Mouse (Mus musculus) limb, embryonic 14.5 days (tissue): Measurements from ENCODE around the gene Enthd1. TPM values are rescaled to one million over a fixed set of nuclear protein-coding genes. Genes with fewer than 3 reads are reported as not detected.
"Not testable (repeated sequence)": the region's sequence is repeated elsewhere in the genome, so short reads cannot be mapped to it uniquely, and the experiment has no call there.

Experiments used
- ATAC-seq: fragments of 200-750 bp; cut with Nextera tagmentation; 2 replicates; pipeline ENCODE4 v1.8.0; 2017; ENCODE audit warnings: low read depth, moderate number of reproducible peaks, moderate TSS enrichment; ENCODE audit not compliant: low FRiP score
- DNase-seq: peaks from one replicate; pipeline ENCODE4 v3.0.0-alpha.2; 2015; ENCODE audit warnings: low spot score
- H3K27ac ChIP-seq: fragments of 300-500 bp; sonication (generic); replicated peaks from 2 replicates; pipeline ENCODE4 v1.5.1; 2014; ENCODE audit warnings: low read depth, mild to moderate bottlenecking, low read length, moderate library complexity, mixed read lengths
- H3K27me3 ChIP-seq: fragments of 300-500 bp; sonication (generic); 2 replicates; pipeline ENCODE4 v1.6.1; 2014; ENCODE audit warnings: low read length, mixed read lengths; ENCODE audit not compliant: control insufficient read depth, insufficient read depth
- H3K36me3 ChIP-seq: fragments of 300-500 bp; sonication (generic); 2 replicates; pipeline ENCODE4 v1.6.1; 2014; ENCODE audit warnings: mild to moderate bottlenecking, low read length, moderate library complexity, mixed read lengths; ENCODE audit not compliant: control insufficient read depth, insufficient read depth
- H3K4me1 ChIP-seq: fragments of 300-500 bp; sonication (generic); 2 replicates; pipeline ENCODE4 v1.6.1; 2014; ENCODE audit warnings: antibody characterized with exemption, low read length, mixed read lengths; ENCODE audit not compliant: control insufficient read depth, insufficient read depth
- H3K4me2 ChIP-seq: fragments of 300-500 bp; sonication (generic); replicated peaks from 2 replicates; pipeline ENCODE4 v1.6.1; 2014; ENCODE audit warnings: low read depth, mild to moderate bottlenecking, low read length, moderate library complexity; ENCODE audit not compliant: severe bottlenecking
- H3K4me3 ChIP-seq: fragments of 300-500 bp; sonication (generic); replicated peaks from 2 replicates; pipeline ENCODE4 v1.5.1; 2014; ENCODE audit warnings: low read length
- H3K9ac ChIP-seq: fragments of 300-500 bp; sonication (generic); 2 replicates; pipeline ENCODE4 v1.6.1; 2014; ENCODE audit warnings: mild to moderate bottlenecking, low read depth, low read length, moderate library complexity; ENCODE audit not compliant: severe bottlenecking
- H3K9me3 ChIP-seq: fragments of 300-500 bp; sonication (generic); 2 replicates; pipeline ENCODE4 v1.6.1; 2016; ENCODE audit warnings: low read length; ENCODE audit not compliant: control insufficient read depth
- POLR2A ChIP-seq: fragments of 200-500 bp; IDR thresholded peaks from 2 replicates; pipeline ENCODE4 v1.8.0; 2012; ENCODE audit warnings: inconsistent platforms, mild to moderate bottlenecking, moderate library complexity, borderline replicate concordance; ENCODE audit not compliant: insufficient read depth, insufficient read length; ENCODE audit errors: extremely low read depth
- WGBS: fragments of 180-500 bp; shearing (Covaris S2); extraction: QIAGEN DNeasy Blood & Tissue Kit; methylation state at CpG from one replicate; pipeline ENCODE4 v1.1.7; 2014; 5-methylcytosine and 5-hydroxymethylcytosine counted together
- polyA plus RNA-seq, 2 experiments: library from polyadenylated mRNA; depleted of rRNA in 1 of 2; stranded (reverse) in 1 of 2; unstranded in 1 of 2; fragments of >200 nt; fragmentation: Nextera tagmentation in 1 of 2; extraction: Ambion mirVana in 1 of 2; gene quantifications; 2 replicates each; pipeline versions ENCODE4 v1.2.1 to v1.2.3; 2012 to 2014

The Enthd1 gene
- polyA plus RNA-seq, 2 experiments, result 0.04 TPM; not detected in 1

DNA sequence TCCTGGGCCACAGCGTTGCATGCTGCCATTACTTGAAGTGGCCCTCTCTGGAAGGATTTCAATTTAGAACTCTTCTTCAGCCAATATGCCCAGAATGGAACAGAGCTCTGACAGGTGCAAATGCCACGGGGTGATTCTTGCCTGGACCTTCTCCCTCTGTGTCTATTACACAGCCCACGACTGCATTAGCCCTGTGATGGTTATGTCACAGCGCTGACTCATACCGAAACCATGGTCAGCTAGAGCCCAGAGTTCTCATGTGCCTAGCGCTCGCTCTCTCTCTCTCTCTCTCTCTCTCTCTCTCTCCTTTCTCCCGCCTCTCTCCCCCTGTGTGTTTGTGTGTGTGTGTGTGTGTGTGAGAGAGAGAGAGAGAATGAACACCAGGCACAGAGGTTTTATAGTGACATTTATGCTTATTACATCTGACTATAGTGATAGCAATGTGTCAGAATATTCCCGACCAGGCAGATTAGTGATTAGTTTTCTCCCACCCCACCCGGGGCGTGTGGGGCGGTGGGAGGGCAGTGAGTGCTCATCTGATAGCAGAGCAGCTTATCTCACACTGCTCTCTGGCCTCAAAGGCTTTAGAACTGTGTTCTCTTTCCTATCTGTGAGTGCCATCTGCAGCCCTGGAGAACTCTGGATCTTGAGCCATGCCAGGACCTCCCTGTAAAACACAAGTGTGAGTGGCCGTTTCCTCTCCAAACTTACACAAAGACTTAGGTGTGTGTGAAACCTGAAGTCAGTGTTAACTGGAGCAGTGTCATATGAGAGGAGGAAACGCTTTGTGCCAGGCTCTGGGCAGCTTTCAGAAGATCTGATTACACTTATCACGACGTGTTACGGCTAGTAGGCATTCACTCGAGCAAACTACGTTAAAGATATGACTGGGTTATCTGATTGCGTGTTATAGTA, 17.9 kb upstream of the Enthd1 start:
- no peak for ATAC-seq
- H3K9me3 ChIP-seq, result no peaks in the 10 kb centered on the region
- no peak overlapping the region for H3K4me3 ChIP-seq
- TF ChIP-seq POLR2A, result no peak
- no peaks in the 10 kb centered on the region for H3K27me3 ChIP-seq
- no peaks in the 10 kb centered on the region for H3K36me3 ChIP-seq
- DNase-seq, result no peak
- no peak overlapping the region for H3K9ac ChIP-seq
- no peaks in the 10 kb centered on the region for H3K4me1 ChIP-seq
- H3K27ac ChIP-seq, result no peak overlapping the region
- 68% methylated on average over 20 of the region's 20 CpGs for WGBS
- no peak overlapping the region for H3K4me2 ChIP-seq

DNA sequence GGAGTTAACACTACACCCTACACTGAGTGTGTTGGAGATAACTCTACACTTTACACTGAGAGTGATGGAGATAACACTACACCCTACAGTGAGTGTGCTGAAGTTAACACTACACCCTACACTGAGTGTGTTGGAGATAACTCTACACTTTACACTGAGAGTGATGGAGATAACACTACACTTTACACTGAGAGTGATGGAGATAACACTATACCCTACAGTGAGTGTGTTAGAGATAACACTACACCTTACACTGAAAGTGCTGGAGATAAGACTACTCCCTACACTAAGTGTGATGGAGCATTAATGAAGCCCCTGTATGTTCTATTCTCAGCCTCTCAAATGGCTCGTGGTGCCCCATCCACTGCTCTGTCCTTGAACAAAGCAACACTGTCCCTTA, 15.6 kb upstream of the Enthd1 start:
- WGBS, result 74% methylated on average over 1 of the region's 1 CpGs
- not testable (repeated sequence) for ATAC-seq, H3K9me3 ChIP-seq, H3K27me3 ChIP-seq, H3K4me2 ChIP-seq, H3K27ac ChIP-seq, DNase-seq, H3K36me3 ChIP-seq, H3K9ac ChIP-seq, H3K4me3 ChIP-seq, H3K4me1 ChIP-seq

DNA sequence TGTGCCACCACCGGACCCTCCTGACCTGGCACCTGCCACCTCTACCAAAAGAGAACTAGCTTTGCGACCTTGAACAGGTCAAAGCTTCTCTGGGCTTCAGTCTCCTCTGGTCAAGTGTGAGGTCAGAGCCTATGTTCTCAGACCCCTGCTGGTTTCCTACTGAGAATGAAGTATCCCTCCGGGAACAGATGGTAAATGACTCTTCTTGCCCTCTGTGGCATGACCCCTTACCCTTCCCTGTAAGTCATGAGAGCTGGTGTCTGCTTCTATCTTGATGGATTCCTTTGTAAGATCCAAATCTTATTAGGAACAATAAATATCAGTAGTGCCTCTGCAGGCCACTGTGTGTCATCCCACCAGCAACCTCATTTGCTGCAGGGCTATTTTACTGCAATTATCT, 14.2 kb upstream of the Enthd1 start:
- ATAC-seq (no peak), DNase-seq (no peak)
- Histone ChIP-seq H3K4me1 (no peaks in the 10 kb centered on the region), H3K9me3 (no peaks in the 10 kb centered on the region), H3K27ac (no peak overlapping the region), H3K4me3 (no peak overlapping the region), H3K27me3 (peaks cover 5% of the 10 kb centered on the region; the same call in 1 of the 2 replicates), H3K36me3 (no peaks in the 10 kb centered on the region), H3K9ac (no peak overlapping the region), H3K4me2 (no peak overlapping the region)
- 49% methylated on average over 3 of the region's 3 CpGs for WGBS
- TF ChIP-seq POLR2A, result no peak

DNA sequence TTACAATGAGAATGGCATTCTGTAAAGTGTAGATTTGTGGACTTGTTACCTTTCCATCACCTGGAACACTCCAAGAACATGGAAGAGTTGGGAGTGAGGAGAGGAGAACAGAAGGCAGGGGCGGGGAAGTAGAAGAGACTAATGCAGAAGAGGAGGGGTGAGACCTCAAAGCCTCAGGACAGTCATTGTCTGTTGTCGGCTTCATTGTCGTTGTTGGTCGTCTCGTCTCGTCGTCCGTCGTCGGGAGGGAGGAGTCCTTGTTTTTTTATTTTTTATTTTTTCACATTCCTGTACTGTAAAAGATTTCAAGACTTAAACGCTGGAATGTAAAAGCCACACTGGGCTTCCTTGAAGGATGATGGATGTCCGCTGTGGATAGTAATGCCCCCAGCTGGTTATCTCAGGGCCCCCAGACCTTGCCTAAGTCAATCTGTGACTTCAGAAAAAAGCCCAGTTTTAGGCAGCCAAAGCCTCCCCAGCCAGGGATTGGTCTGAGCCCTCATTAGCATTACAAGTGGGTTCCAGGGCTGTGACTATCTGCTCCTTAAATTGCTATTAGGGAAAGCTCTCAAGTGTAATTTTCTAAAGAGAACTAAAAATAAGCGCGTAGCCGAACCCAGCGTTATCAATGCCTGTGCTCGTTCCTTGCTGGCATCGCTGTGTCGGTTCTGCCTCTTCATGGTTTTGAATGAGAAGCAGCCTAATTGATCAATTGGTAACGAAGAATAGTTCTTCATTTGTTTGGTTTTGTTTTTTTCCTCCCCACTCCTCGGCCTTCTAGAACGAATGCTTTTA, 12.4 kb upstream of the Enthd1 start:
- no peak overlapping the region for H3K27ac ChIP-seq

DNA sequence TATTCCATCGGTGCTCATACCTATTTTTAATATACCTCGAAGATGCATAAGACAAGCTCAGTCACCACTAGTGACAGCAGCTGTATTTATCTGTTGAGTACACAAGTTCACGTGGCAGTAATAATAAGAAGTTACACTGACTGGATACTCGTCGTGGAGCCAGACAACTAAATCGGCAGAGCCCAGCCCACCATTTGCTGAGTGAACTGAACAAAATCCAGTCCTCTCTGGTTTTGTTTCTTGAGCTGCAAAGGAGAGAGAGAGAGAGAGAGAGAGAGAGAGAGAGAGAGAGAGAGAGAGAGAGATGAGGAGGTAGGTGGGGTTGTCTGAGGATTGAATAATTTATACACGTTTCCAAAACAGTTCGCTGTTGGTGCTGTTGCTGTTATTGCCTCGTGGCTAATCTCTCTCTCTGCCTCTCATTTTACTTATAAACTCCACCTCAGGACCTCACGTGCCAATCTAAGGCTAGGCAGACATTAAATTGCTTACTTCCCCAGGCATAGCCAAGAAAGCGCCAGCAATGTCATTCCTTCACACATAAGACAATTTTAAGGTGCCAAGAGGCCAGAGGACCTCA, 11.5 kb upstream of the Enthd1 start:
- Histone ChIP-seq H3K4me1 (no peaks in the 10 kb centered on the region), H3K4me3 (no peak overlapping the region), H3K36me3 (no peaks in the 10 kb centered on the region), H3K27me3 (peaks cover 5% of the 10 kb centered on the region; the same call in 1 of the 2 replicates), H3K27ac (no peak overlapping the region), H3K9me3 (no peaks in the 10 kb centered on the region), H3K9ac (no peak overlapping the region), H3K4me2 (no peak overlapping the region)
- WGBS, result 79% methylated on average over 11 of the region's 11 CpGs
- DNase-seq (no peak), ATAC-seq (no peak)
- TF ChIP-seq POLR2A, result no peak

More for the DNA sequence above, 12.4 kb upstream of the Enthd1 start:
- Histone ChIP-seq H3K4me1 (no peaks in the 10 kb centered on the region), H3K9ac (no peak overlapping the region), H3K4me2 (no peak overlapping the region), H3K4me3 (no peak overlapping the region), H3K9me3 (no peaks in the 10 kb centered on the region), H3K27me3 (peaks cover 5% of the 10 kb centered on the region; the same call in 1 of the 2 replicates), H3K36me3 (no peaks in the 10 kb centered on the region)
- ATAC-seq, result no peak
- WGBS, result 29% methylated on average over 22 of the region's 22 CpGs
- no peak for DNase-seq
- no peak for TF ChIP-seq POLR2A
